Mouse (Mus musculus) layer of hippocampus, adult 9-11 months (tissue): ENCODE results near the gene Uba6.

Experiments
- DNase-seq: peaks from one replicate; pipeline ENCODE4 v3.0.0; 2022

Gene Uba6

GRCm38 (mm10) chr5:86172449-86173161 is at the start of gene Uba6:
TSS of gene Uba6 (minus strand) at chr5:86172803.
- DNase-seq, result peak; percentile 99

- DNase-seq, result no peak
Measured at GRCm38 (mm10) chr5:86197801-86198200, 25.2 kb upstream of the Uba6 start, which contains the start of gene Gnrhr. TSS of gene Gnrhr (minus strand) at chr5:86197901.

GRCm38 (mm10) chr5:86191356-86191755 is 18.8 kb upstream of the Uba6 start:
- no peak for DNase-seq

- DNase-seq, result no peak
Measured at GRCm38 (mm10) chr5:86190770-86191169, 18.2 kb upstream of the Uba6 start.

- DNase-seq, result peak; percentile 25
Measured at GRCm38 (mm10) chr5:86190290-86190689, 17.7 kb upstream of the Uba6 start.

GRCm38 (mm10) chr5:86187441-86187840 is 14.8 kb upstream of the Uba6 start:
- no peak for DNase-seq

GRCm38 (mm10) chr5:86173778-86174177 is 1.2 kb upstream of the Uba6 start:
- DNase-seq, result no peak

- no peak for DNase-seq
Measured at GRCm38 (mm10) chr5:86172088-86172448, 535 bp downstream of the Uba6 start.

GRCm38 (mm10) chr5:86129828-86130227 is 42.8 kb downstream of the Uba6 start:
- no peak for DNase-seq

GRCm38 (mm10) chr5:86128749-86129148 is 43.9 kb downstream of the Uba6 start:
- no peak for DNase-seq

GRCm38 (mm10) chr5:86118457-86119094 is 54.0 kb downstream of the Uba6 start:
- DNase-seq, result no peak

GRCm38 (mm10) chr5:86113997-86114396 is 58.6 kb downstream of the Uba6 start:
- DNase-seq, result no peak

- DNase-seq, result no peak
Measured at GRCm38 (mm10) chr5:86113037-86113436, 59.6 kb downstream of the Uba6 start.

- DNase-seq, result no peak
Measured at GRCm38 (mm10) chr5:86111074-86111473, 61.5 kb downstream of the Uba6 start.

- DNase-seq, result no peak
Measured at GRCm38 (mm10) chr5:86106610-86107009, 66.0 kb downstream of the Uba6 start.

GRCm38 (mm10) chr5:86102176-86102575 is 70.4 kb downstream of the Uba6 start:
- no peak for DNase-seq

GRCm38 (mm10) chr5:86100621-86101020 is 72.0 kb downstream of the Uba6 start:
- no peak for DNase-seq

- no peak for DNase-seq
Measured at GRCm38 (mm10) chr5:86098988-86099387, 73.6 kb downstream of the Uba6 start.

- DNase-seq, result no peak
Measured at GRCm38 (mm10) chr5:86094754-86095153, 77.8 kb downstream of the Uba6 start.

GRCm38 (mm10) chr5:86086751-86087150 is 85.9 kb downstream of the Uba6 start:
- no peak for DNase-seq

- DNase-seq, result no peak
Measured at GRCm38 (mm10) chr5:86084979-86085378, 87.6 kb downstream of the Uba6 start.

GRCm38 (mm10) chr5:86083987-86084386 is 88.6 kb downstream of the Uba6 start:
- DNase-seq, result no peak

- no peak for DNase-seq
Measured at GRCm38 (mm10) chr5:86078720-86079334, 93.8 kb downstream of the Uba6 start.

GRCm38 (mm10) chr5:86072756-86073386 is 99.7 kb downstream of the Uba6 start:
- DNase-seq, result no peak
